Mouse (Mus musculus) frontal cortex, postnatal 25 days (tissue): ENCODE data around the gene Kif26a.

ENCODE experiments used
- DNase-seq, 2 experiments: peaks; one replicate each; pipeline ENCODE4 v3.0.0; 2022; ENCODE audit warnings: low spot score in 2 of 2

Gene Kif26a

GRCm38 (mm10) chr12:112130161-112130860 lies 15.7 kb upstream of the Kif26a start:
- DNase-seq = no peak

GRCm38 (mm10) chr12:112130957-112131356 lies 15.1 kb upstream of the Kif26a start:
- DNase-seq = no peak

- DNase-seq = peak in 1 of 2 experiments; percentile 28
These were observed 5.8 kb upstream of the Kif26a start for GRCm38 (mm10) chr12:112140231-112140630.

GRCm38 (mm10) chr12:112140745-112141144 lies 5.3 kb upstream of the Kif26a start:
- DNase-seq = no peak

GRCm38 (mm10) chr12:112141300-112141699 lies 4.7 kb upstream of the Kif26a start:
- no peak for DNase-seq

GRCm38 (mm10) chr12:112143116-112143832 lies 2.7 kb upstream of the Kif26a start:
- DNase-seq = no peak

GRCm38 (mm10) chr12:112143833-112144201 lies 2.2 kb upstream of the Kif26a start:
- DNase-seq = no peak

GRCm38 (mm10) chr12:112144377-112145115 lies 1.5 kb upstream of the Kif26a start:
- DNase-seq = no peak

- DNase-seq = peak; percentile 74 to 85
These were observed 665 bp upstream of the Kif26a start for GRCm38 (mm10) chr12:112145211-112145874.

GRCm38 (mm10) chr12:112147365-112147764 lies 1.4 kb downstream of the Kif26a start:
- no peak for DNase-seq

- no peak for DNase-seq
These were observed 4.0 kb downstream of the Kif26a start for GRCm38 (mm10) chr12:112150011-112150410.

GRCm38 (mm10) chr12:112151244-112151979 lies 5.4 kb downstream of the Kif26a start:
- DNase-seq = no peak

GRCm38 (mm10) chr12:112151980-112152362 lies 6.0 kb downstream of the Kif26a start:
- no peak for DNase-seq

GRCm38 (mm10) chr12:112153597-112153996 lies 7.6 kb downstream of the Kif26a start:
- no peak for DNase-seq

- DNase-seq = no peak
These were observed 8.5 kb downstream of the Kif26a start for GRCm38 (mm10) chr12:112154476-112154875.

GRCm38 (mm10) chr12:112155218-112156051 lies 9.4 kb downstream of the Kif26a start:
- no peak for DNase-seq

- no peak for DNase-seq
These were observed 10.8 kb downstream of the Kif26a start for GRCm38 (mm10) chr12:112156804-112157203.

GRCm38 (mm10) chr12:112158246-112158645 lies 12.2 kb downstream of the Kif26a start:
- no peak for DNase-seq

GRCm38 (mm10) chr12:112158784-112159183 lies 12.8 kb downstream of the Kif26a start:
- DNase-seq = no peak
